Mouse (Mus musculus): ENCODE results near the gene Slc9a3r2. TPM values are rescaled to one million over a fixed set of nuclear protein-coding genes. Genes with fewer than 3 reads are reported as not detected.
A peak's percentile ranks its signal among the peaks of the same experiment; 100 is the strongest.
"Not testable (repeated sequence)": the region's sequence is repeated elsewhere in the genome, so short reads cannot be mapped to it uniquely, and the experiment has no call there.

The Slc9a3r2 gene
- total RNA-seq, 2 experiments from 2014 or later = 27.8 to 52.9 TPM

DNA sequence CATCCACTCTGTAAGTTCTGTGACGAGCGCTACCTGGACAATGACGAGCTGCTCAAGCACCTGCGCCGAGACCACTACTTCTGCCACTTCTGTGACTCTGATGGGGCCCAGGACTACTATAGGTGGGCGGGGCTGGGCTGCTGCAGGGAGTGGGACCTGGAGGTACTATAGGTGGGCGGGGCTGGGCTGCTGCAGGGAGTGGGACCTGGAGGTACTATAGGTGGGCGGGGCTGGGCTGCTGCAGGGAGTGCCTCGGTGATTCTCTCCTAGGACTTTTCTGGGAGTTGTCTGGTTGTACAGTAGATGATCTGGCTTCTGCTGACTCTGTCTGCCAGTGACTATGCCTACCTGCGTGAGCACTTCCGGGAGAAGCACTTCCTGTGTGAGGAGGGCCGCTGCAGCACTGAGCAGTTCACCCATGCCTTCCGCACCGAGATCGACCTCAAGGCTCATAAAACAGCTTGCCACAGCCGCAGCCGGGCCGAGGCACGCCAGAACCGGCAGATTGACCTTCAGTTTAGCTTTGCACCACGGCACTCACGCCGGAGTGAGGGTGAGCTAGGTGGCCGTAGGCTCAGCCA, 27.5 kb upstream of the Slc9a3r2 start:
- no peak for TF ChIP-seq CTCF (IDR thresholded peaks at IDR 0.05)
- Histone ChIP-seq H3K4me3 (no peak overlapping the region), H3K27ac (no peak overlapping the region)
- DNase-seq = no peak
- intact Hi-C loops (cut with DNase I) = no loop called here

DNA sequence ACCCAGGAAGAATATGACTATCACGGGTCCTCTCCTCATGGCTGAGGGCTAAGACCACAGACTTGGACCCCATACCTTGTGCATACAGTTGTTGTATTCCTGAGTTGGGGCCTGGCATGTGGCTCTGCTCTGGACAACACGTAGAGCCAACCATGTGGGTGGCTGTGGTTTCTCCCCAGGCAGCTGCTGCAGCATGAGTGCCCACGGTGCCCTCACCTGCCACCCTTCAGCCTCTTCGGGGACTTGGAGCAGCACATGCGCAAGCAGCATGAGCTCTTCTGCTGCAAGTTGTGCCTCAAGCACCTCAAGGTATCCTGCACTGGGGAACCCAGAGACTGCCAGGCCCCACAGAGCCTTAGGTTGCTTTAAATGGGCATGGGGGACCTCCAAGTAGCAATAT, 26.8 kb upstream of the Slc9a3r2 start:
- intact Hi-C loops (cut with DNase I) = no loop called here
- no peak for TF ChIP-seq CTCF (IDR thresholded peaks at IDR 0.05)
- no peak overlapping the region for H3K27ac ChIP-seq
- no peak for DNase-seq
- H3K4me3 ChIP-seq = no peak overlapping the region

DNA sequence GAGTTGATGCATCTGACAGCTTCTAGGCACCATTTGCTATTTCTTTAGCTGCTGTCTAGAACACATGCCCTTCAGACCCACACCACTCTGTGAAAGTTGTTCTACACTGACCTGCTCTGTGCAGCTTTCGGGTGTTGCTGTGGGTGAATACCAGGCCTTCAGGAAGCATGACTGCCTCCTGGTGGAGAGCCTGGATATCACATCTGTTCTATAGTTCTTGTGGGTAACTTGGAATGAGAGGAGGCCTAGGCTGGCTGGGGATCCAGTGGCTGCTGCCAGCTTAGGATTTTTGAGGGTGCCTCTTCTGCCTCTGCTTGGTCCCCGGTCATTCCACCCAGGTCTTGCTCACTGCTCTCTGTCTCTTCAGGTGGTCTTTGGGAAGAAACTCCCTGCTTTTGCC, 26.1 kb upstream of the Slc9a3r2 start:
- peak; percentile 70 for DNase-seq
- H3K4me3 ChIP-seq = no peak overlapping the region
- no peak overlapping the region for H3K27ac ChIP-seq
- intact Hi-C loops (cut with DNase I) = no loop called here
- peak; percentile 73 for TF ChIP-seq CTCF (IDR thresholded peaks at IDR 0.05)

DNA sequence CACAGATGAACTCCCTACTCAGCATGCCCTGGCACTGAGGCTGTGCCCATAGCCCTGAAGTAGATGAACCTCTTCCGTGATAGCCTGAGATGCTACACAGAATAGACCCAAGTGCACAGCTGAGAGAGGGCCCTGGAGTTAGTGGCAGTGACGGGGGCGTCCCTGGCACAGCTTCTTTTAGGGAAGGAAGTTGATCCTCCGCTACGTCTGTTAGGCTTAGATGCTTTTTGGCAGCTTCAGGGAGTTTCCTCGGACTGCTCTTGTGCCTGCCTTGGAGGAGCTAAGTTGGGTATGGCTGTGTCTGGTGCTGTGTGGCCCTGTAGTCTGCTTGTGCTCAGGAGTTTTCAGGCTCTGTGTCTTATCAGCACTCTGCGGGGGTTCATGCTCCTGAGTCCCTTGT, 24.1 kb upstream of the Slc9a3r2 start:
- intact Hi-C loops (cut with DNase I) = no loop called here
- no peak for DNase-seq
- TF ChIP-seq CTCF (IDR thresholded peaks at IDR 0.05) = no peak
- peak overlapping the region; percentile 1; the same call in 1 of the 2 replicates for H3K27ac ChIP-seq
- no peak overlapping the region for H3K4me3 ChIP-seq

DNA sequence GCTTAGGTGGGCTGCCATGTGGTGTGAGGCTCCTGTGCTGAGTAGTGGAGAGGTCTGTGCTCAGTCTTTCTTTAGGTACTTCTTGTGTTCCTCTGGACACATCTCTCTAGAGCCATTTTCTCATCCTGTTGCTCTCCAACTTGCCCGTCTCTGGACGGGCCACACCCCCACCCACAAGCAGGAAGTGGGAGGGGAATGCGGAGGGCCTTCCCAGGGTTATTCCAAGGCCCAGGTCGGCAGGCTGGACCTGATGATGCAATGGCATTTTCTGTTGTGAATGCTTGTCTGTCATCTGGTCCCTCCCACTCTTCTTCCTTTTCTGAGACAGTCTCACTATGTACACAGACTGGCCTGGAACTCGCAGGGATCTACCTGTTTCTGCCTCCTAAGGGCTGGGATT, 22.0 kb upstream of the Slc9a3r2 start:
- DNase-seq = peak; percentile 55
- Histone ChIP-seq H3K4me3 (peak overlapping the region; percentile 17; the same call in 1 of the 2 replicates), H3K27ac (0 out of 2 replicates have a peak overlapping the region, but pooled peaks have one; percentile 38)
- TF ChIP-seq CTCF (IDR thresholded peaks at IDR 0.05) = no peak
- intact Hi-C loops (cut with DNase I) = no loop called here

DNA sequence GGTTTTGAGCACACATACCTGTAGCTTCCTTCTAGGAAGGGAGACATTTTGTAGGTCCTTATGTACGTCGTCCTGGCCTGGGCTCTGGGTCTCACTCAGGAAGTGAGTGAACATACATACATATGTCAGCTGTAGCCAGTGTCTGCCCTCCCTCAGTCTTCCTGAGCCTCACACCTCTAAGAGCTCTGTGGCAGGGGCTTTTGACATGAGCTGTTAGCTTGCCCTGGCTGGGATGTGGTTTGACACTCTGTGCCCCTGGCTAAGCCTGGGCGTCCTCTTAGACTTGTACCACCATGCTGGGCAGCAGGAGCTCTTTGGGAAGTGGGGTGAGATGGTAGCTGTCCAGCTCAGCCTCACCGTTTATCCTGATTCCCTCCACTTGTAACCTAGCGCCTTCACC, 21.2 kb upstream of the Slc9a3r2 start:
- Histone ChIP-seq H3K27ac (0 out of 2 replicates have a peak overlapping the region, but pooled peaks have one; percentile 24), H3K4me3 (peak overlapping the region; percentile 100)
- no peak for DNase-seq
- TF ChIP-seq CTCF (IDR thresholded peaks at IDR 0.05) = no peak
- intact Hi-C loops (cut with DNase I) = no loop called here

DNA sequence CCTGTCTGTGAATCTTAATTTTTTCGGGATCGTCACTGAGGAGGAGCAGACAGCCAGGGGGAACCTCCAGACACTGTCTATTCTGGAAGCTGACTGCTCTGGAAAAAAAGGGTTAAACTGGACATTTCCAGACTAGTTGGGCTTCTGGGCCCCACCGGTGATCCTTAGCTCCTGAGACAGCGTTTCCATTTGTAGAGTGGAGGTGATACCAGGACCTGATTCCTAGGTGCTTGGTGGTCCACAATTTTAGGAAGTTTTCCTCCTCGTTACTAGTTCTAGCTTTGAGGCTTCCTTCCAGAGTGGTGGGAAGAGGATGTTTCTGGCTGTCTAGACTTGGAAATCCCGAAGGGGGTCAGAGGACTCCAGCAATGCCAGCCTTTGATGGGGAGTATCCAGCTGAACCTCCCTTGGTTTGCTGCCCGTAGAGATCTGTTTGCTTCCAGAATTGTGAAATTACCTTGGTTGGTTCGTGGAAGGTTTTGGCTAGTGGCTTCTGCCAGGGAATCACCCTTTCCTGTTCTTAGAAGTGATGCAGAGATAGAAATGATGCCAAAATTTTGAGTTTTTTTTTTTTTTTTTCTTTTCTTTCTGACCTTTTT, 20.2 kb upstream of the Slc9a3r2 start:
- no peak for TF ChIP-seq CTCF (IDR thresholded peaks at IDR 0.05)
- peak overlapping the region; percentile 100 for H3K4me3 ChIP-seq
- no peak for DNase-seq
- intact Hi-C loops (cut with DNase I) = no loop called here
- H3K27ac ChIP-seq = peak overlapping the region; percentile 96

DNA sequence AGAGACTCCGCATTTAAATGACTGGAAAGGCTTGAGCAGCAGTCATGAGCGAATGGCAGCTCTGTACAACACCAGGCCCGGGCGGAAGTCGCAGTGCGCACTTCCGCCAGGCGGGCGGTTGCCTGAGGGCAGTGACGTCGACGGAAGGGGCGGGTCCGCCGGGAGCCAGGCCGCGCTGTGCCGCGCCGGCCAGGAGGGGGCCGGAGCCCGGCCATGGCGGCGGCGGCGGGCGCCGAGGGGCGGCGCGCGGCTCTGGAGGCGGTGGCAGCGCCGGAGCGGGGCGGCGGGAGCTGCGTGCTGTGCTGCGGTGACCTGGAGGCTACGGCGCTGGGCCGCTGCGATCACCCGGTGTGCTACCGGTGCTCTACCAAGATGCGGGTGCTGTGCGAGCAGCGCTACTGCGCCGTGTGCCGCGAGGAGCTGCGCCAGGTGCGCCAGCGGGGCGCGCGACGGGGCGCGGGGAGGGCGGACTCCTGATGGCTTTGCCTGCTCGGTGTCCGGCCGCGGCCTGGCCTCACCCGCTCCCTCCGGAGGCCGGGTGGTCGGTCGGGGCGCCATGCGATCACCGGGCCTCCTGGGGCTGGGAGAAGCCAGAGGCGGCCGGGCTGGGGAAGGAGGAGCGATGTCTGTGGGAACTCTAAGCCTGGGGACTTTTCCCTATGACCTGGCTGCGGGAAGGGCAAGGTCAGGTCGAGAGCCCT, 19.6 kb upstream of the Slc9a3r2 start, which contains the start of gene Zfp598:
Gene Zfp598 (plus strand): TSS at position 143 of the 701 bp plus-strand sequence.
- DNase-seq = peak; percentile 98
- peak; percentile 48 for TF ChIP-seq CTCF (IDR thresholded peaks at IDR 0.05)
- Histone ChIP-seq H3K4me3 (peak within 1 kb of the TSS; percentile 100), H3K27ac (peak within 1 kb of the TSS; percentile 96)
- intact Hi-C loops (cut with DNase I) = loop anchor here (5.0 to 10.0 kb wide), 2 partner anchors 55 to 127 kb away; no protein-coding TSS in a partner anchor

DNA sequence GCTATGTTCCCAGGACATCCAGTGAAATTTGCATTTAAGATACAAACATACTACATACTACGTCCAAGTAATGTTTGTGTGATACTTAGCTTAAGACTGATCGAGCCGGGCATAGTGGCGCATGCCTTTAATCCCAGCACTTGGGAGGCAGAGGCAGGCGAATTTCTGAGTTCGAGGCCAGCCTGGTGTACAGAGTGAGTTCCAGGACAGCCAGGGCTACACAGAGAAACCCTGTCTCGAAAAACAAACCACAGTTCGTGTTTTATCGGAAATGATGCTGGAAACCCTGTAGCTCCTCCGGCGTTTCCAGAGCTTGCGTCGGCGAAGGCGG, 19.1 kb upstream of the Slc9a3r2 start:
- DNase-seq = not testable (repeated sequence)
- intact Hi-C loops (cut with DNase I) = loop anchor here (5.0 to 10.0 kb wide), 2 partner anchors 54 to 127 kb away; no protein-coding TSS in a partner anchor
- Histone ChIP-seq H3K27ac (peak overlapping the region; percentile 96), H3K4me3 (peak overlapping the region; percentile 100)

DNA sequence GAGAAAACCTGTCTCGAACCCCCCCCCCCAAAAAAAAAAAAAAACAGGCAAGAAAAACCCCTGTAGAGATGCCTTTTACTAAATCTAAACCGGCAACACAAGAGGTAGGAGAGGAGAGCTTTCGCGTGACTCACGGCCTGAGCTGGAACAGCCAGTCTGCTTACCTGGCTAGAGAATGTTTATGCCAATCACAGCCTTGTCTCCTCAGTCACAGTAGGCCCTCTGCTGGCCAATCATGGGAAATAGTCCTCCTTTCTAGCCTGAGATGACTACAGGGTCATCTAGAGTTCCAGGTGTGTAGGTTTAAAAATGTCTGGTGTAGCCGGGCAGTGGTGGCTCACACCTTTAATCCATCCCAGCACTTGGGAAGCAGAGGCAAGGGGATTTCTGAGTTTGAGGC, 17.3 kb upstream of the Slc9a3r2 start:
- TF ChIP-seq CTCF (IDR thresholded peaks at IDR 0.05) = peak; percentile 75
- Histone ChIP-seq H3K27ac (0 out of 2 replicates have a peak overlapping the region, but pooled peaks have one; percentile 12), H3K4me3 (no peak overlapping the region)
- DNase-seq = peak; percentile 69
- intact Hi-C loops (cut with DNase I) = loop anchor here (5.0 to 10.0 kb wide), 2 partner anchors 53 to 125 kb away; no protein-coding TSS in a partner anchor

DNA sequence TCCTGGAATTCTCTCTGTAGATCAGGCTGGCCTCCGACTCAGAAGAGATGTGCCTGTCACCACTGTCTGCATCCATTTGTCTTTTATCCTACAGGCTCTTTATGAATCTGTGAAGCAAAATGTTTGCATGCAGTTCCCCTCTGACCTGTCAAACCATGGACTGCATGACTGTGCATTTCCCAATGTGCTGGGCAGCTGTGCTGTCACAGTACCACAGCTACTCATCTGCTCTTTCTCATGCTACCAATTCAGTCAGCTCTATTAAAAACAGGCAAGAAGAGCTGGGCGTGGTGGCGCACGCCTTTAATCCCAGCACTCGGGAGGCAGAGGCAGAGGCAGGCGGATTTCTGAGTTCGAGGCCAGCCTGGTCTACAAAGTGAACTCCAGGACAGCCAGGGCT, 16.9 kb upstream of the Slc9a3r2 start:
- 0 out of 2 replicates have a peak overlapping the region, but pooled peaks have one; percentile 12 for H3K27ac ChIP-seq
- intact Hi-C loops (cut with DNase I) = loop anchor here (5.0 to 10.0 kb wide), 2 partner anchors 52 to 125 kb away; no protein-coding TSS in a partner anchor
- DNase-seq, H3K4me3 ChIP-seq: not testable (repeated sequence)

DNA sequence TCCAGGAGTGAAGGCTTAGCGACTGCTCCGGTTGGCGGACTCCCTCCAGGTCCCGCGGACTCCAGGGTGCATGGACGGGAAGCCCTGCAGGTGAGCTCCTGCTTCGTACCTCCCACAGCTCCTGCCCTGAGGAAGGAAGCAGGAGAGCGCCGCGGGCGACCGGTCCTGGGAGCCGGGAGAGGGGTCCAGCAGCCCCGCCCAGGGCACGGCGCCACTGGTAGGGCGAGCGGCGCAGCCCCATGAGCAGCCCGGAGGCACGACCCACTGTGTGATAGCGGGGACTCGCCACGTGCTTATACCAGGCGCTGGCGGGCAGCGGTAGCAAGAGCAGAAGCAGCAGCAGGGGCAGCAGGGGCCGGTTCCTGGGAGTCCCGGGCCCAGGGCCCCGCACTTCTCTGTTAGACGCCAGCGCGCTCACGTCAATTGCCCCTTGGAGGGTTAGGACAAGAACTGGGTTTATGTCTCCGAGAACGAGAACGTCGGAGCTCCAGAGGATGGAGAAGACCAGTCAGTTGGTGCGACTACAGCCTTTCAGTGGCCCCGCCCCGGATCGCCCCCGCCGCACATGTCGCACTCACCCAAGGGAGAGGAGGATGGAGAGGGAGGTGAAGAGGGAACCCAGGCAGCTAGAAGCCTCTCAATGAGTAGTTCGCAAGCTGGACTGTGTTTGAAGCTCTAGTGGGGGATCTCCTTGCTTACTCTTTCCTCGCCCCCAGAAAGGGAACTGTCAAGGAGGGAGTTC, 8.1 kb upstream of the Slc9a3r2 start, which contains the start of gene Npw:
Gene Npw (minus strand): TSS at position 441 of the 742 bp plus-strand sequence.
- no peak for DNase-seq
- Histone ChIP-seq H3K4me3 (peak within 1 kb of the TSS; percentile 67), H3K27ac (no peak within 1 kb of the TSS)
- TF ChIP-seq CTCF (IDR thresholded peaks at IDR 0.05) = no peak
- intact Hi-C loops (cut with DNase I) = no loop called here
